Mouse (Mus musculus): ENCODE measurements around the gene Mex3d.

Gene Mex3d

DNA sequence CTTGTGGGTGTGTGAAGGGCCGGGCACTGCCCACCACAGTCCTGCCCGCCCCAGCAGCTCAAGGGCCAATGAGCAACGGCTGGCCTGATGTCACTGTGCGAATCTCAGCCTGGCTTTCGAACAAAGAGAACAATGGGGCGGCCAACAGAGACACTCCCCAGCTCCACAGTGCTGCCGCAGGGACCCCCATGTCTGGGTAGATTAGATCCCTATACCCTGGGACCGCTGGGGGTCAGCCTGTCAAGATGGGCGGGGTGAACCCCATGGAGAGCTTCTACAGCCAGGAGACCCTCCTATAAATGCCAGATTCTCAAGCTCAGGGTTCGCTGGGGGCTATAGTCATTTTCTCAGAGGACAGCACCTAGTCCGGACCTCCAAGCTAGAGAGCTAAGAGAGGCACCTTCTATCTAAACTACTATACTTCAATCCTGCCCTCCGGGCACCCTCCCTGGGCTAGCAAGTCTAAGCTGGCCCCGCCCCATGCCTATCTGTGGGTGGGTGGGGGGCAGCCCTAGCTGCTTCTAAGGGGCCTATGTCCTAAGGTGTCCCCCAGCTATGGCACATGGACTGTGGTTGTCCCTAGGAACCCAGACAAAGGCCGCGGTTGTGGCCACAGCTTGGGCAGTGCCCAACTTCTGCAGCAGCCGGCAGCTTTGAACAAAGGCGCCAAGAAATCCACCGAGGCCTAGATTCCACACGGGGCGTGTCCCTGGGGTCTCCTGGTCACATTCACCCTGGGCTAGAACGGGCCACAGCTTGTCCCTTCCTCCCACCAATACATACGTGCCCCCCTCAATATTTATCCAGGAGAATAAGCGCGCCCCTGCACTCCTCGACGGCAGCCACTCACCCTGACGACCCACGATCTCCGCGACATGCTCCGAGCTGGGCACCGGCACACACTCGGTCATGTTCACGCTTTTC is 1.4 kb downstream of the Mex3d start:
- peak; percentile 89 for DNase-seq

DNA sequence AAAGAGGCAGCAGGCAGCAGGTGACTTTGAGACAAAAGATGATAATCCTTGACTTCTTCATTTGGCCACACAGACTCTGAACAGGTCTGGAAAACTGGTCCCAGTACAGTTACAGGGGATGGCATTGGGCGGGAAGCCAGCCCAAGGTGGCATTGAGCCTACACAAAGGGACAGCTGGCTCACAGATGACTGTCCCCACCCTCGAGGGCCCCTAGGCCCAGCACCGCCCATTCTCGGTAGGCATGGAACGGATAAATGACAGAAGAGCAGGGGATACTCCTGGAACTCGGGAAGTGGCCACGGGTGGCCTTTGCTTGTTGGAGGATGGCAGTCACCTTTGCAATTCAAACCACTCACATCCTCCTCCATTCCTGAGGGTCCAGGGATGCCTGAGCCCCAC is 2.1 kb downstream of the Mex3d start:
- peak; percentile 60 for DNase-seq

DNA sequence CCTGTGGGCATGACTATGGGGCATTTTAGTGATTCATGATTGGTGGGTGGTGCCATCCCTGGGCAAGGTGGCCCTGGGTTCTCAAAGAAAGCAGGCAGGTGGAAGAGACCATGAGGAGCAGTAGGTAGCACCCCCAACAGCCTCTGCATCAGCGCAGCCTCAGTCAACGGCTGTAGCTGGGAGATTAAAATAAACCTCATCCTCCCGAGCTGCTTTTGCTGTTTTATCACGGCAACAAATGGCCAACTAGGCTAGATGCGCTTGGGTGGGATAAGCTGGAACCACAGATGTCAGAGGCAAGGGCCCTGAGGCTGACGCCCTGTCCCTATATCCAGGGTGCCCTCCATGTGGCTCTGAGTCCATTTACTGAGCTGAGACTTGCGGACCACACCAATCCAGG is 2.8 kb downstream of the Mex3d start:
- no peak for DNase-seq

DNA sequence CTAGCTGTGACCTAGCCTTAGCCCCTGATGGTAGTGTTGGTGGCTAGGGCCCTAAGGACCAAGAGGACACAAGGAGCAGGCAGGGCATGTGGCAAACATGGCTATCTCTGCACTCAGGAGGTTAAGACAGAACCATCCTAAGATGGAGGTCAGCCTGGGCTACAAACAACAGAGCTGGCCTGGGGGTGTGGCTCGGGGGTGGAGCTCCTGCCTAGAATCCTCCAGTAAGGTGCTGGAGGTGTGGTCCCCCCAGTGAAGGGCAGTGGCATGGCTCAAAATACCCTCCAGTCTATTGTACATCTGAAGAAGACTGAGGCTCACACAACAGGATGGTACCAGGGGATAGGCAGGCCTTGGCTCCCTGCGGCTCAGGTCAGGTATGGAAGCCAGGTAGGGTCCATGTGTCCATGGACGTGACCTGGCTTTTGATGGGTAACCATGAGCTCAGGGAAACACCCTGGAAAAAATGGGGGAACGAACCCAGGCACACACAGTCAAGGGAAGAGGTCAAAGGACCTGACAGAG is 3.3 kb downstream of the Mex3d start:
- no peak for DNase-seq

DNA sequence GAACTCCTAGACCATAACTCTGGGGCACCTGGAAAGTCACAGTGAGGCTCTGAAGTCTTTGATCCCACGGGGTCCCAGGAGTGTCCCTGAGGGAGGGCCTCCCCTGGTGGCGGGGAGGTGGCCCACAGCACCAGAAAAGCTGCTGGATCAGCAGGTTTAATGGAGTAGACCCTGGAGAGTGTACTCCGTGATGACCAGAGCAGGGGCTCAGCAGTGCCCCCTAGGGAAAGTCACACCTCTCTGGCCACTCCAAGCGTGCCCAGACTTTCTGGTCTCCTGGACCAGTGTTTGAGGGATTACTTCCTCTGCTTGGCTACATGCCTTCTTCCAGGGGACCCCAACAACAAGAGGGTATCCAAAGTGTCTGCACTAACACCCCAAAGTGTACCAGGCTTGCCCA is 4.0 kb downstream of the Mex3d start:
- peak; percentile 29 for DNase-seq

DNA sequence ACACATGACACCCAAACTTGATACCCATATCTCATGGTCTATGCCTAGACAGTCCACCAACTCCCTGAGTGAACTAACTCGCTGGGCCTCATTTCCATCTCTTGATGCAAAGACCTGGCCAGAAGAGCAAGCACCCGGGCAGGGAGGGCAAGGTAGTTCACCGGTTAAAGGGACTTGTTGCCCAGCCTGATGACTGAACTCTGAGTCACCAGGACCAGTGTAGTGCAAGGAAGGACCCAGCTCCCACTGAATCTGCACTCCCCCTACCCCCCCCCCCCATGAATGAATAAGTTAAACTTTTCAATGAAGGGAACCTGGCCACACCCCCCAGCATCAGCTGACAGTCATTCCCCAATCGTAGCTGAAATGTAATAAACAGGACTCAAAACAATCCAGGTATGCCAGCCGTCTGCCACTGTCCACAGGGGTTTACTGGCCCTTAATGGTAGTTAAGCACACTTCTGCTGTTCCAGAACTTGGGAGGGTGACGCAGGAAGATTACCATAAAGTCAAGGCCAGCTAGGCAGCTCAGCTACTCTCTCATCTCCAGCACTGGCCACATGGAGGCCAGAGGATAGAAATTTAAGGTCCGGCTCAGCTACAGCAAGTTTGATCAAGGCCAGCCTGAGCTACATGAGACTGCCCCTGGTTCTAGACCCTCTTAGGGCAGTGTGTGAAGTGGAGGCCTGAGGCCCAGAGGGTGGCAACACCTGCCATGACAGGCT is 4.7 kb downstream of the Mex3d start:
- no peak for DNase-seq

DNA sequence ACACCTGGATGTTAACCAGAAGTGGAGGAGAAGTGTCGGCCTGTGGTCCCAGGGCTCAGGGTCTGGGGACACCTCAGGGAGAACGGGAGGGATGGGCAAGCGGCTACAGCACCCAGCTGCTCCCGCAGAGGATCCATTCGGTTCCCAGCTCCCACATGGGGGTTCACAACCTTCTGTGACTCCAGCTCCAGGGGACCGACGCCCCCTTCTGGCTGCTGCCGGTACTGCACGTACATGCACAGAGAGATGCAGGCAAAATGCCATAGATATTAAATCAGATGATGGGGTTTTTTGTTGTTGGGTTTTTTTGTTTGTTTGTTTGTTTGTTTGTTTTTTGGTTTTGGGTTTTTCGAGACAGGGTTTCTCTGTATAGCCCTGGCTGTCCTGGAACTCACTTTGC is 9.7 kb downstream of the Mex3d start:
- DNase-seq = peak; percentile 25

DNA sequence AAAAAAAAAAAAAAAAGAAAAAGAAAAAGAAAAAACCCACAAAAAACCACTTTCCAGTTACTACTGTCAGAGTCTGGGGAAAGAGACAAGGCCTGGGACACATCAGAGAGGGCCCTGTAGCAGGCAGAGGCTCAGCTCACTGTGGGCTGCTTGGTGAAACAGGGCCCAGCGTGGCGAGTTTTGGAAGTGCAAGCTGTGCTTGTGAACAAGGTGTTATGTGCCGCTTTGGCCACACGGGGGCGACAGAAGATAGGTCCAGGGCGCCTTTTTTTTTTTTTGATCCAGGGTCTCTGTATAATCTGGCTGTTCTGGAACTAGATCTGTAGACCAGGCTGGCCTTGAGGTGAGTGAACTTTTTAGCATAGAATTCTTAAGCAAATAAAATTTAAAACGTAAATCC is 11.3 kb downstream of the Mex3d start:
- DNase-seq = peak; percentile 96

DNA sequence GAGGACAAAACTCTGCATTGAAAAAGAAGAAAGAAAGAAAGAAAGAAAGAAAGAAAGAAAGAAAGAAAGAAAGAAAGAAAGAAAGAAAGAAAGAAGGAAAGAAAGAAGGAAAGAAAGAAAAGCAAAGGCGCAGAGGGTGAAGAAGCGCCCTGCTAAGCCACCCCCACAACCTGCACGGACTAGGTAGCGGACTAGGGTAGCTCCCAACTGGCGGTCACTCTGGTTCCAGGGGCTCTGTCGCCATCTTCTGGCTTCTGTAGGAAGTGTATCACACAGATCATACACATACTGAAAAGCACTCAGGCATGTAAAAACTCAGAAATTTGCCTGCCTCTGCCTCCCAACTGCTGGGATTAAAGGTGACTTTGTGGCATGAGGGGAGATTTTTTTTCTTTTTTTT is 13.4 kb downstream of the Mex3d start:
- peak; percentile 80 for DNase-seq

DNA sequence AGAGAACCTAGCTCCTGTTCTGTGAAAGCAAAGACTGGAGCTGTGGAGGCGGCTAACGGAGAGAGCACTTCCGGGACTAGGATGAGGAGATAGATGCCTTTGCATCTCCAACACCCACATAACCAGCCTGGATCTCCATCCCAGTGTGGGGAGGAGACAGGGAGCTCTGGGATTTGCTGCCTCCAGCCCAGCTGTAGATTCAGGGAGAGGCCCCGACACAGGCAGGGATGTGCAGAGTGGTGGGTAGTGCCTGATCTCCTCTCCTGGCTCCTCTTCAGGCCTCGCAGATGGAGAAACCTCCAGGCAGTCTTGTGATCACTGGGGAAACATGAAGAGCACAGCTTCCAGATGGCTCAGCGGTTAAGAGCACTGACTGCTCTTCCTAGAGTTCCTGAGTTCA is 14.8 kb downstream of the Mex3d start:
- DNase-seq = no peak

DNA sequence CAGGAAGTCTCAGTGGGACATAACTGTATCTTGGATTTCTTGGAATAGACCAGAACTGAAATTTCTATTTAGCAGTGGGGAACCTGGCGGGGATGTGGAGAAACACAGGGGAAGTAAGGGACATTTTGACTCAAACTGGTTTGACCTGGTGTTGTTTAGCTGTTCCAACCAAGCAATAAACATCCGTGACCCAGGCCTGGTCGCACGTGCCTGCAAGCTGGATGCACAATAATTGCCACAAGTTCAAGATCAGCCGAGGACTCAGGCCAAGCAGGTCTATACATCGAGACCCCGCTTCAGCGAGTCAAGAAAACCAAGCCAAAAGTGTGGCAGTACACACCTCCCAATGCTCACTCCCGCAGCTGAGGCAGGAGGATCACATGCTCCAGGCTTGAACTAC is 15.5 kb downstream of the Mex3d start:
- DNase-seq = no peak

DNA sequence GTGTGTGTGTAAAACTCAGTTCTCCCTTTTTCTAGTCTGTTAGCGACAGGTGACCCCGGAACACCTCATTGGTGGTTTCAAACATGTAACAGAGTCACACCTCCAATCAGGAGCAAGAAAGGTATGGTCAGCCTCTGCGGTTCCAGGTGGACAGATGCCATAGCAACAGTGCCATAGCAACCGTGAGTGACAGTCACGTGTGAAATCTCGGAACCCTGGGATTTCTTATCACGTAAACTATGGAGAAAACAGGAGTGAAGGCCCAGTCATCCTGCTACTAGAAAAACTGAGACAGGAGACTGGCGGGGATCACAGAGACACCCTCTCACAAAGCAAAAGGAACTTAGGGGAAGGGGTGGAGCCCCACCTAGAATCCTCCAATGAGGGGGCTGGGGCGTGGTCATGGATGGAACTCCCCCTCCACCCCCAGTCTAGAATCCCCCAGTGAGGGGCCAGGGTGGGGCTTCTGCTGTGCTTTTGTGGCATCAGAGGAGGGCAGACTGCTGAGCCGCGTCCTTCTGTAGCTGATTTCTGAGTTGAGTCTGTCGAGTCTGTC is 16.0 kb downstream of the Mex3d start:
- peak; percentile 87 for DNase-seq

DNA sequence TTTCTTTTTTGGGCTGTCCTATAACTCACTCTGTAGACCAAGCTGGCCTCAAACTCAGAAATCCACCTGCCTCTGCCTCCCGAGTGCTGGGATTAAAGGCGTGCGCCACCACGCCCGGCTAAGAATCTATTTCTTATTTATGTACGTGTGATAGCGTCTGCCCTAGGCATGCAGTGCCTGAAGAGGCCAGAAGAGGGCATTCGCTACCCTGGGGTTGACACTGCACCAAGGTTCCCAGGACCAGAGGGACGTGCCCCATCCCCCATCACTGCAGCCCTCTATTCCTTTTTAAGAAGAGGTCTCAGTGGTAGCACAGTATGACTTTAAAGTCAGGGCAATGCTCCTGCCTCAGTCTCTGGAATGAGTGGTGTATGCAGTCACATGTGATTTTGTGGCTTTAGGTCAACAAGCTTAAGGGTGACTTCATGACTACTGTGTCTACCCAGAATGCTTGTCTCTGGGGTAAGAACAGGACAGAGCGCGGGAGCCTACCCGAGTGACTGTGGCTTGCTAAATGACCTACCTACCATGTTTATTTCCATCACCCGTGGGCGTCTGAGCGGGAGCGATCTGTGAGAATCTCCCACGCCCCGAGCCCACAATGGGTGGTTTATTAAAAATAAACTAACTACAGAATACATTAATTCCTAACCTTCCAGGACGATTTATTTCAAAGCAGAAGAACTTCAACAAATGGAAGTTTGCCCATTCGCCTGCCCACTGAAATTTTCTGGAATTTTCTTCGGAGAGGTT is 17.3 kb downstream of the Mex3d start:
- no peak for DNase-seq

DNA sequence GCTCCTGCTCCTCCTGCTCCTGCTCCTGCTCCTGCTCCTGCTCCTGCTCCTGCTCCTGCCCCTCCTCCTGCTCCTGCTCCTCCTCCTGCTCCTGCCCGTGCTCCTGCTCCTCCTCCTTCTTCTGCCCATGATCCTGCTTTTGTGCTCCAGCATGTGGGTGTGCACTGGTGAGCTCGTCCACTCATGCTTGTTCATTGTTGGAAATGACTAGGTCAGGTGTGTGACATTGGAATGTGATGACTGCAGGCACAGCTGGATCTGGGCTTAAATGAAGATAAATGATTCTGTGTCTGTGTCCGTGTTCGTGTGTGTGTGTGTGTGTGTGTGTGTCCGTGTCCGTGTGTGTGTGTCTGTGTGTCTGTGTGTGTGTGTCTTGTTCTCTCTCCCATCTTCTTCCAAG is 19.1 kb downstream of the Mex3d start:
- peak; percentile 23 for DNase-seq

DNA sequence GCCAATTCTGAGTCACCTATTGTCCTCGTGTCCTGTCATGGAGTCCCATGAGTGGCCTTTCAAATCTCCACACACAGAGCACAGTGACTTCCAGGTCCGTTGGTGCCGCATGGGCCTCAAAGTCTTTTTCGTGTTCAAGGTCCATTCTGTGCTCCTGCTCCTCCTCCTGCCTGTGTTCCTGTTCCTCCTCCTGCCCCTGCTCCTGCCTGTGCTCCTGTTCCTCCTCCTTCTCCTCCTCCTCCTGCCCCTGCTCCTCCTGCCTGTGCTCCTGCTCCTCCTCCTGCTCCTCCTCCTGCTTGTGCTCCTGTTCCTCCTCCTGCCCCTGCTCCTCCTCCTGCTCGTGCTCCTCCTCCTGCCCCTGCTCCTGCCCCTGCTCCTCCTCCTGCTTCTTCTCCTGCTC is 19.5 kb downstream of the Mex3d start:
- DNase-seq = peak; percentile 46

DNA sequence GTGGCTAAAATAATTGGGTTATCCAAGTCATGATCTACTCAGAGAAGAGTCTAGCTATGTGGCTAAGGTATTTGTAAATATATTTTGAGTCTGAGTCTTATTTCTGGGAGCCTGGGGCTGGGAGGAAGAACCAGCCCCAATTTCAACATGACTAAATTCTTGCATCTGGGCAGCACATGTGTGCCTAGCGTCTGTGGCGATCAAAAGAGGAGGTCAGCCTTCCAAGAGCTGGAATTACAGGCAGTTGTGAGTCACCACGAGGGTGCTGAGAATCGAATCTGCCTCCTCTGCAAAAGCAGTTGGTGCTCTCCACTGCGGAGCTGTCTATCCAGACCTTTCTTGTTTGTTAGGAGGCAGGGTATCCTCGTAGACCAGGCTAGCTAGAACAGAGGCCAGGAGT is 21.7 kb downstream of the Mex3d start:
- no peak for DNase-seq

DNA sequence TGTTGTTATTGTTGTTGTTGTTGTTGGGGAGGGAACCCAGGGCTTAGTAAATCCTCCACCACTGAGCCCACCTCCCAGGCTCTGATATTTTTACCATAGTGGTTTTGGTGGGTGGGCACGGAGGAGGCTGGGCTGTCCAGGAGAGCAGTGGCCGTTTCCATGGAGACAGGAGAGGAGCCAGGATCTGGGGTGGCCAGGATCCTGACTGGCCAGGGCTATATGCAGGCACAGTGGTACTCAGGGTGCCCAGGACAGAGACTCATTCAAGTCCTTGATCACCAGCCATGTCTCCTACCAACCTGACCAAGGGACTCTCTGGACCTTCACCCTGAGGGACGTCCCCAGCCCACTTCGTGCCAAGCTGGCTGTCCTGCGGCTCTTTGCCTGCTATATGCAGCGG is 23.7 kb downstream of the Mex3d start:
- DNase-seq = peak; percentile 10

DNA sequence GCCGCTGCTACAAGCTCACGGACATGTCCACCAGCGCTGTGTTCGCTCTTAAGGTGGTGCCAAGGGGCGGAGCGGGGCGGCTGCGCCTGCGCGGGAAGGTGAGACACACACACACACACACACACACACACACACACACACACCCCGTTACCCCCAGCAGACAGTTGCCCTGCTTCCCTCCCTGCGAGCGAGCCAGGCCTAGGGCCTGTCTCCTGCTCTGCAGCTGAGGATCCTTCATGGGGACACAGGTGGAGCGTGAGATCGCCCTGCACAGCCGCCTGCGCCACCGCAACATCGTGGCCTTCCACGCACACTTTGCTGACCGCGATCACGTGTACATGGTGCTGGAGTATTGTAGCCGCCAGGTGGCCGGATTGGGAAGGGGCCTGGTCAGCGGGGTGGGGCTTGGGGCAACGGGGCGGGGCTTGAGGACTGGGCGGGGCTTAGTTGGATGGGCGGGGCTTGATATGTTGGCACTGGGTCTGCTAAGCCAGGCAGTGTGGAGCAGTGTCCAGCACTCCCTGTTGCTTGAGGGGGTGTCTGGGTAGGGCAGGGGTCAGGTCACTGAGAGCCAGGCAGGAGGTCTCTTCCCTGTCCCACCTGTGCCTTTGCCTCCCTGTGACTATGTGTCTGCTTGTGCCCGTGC is 29.3 kb downstream of the Mex3d start:
- peak; percentile 71 for DNase-seq

DNA sequence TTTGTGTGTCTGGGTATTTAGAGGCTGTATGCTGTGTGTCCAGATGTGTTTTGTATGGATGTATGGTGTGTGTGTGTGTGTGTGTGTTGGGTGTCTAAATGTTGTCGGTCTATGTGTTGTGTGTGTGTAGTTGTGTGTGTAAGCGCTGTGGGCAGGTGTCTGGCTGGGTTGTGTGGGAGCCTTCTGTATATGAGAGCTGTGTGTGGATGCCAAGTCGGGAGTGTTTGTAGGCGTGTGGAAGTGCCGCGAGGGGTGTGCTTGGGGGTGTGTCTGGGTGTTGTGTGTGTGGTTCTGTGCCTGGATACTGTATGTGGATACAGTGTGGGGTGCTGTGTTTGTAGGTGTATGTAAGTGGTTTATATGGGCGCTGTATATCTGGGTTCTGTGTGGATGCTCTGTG is 30.1 kb downstream of the Mex3d start:
- no peak for DNase-seq

DNA sequence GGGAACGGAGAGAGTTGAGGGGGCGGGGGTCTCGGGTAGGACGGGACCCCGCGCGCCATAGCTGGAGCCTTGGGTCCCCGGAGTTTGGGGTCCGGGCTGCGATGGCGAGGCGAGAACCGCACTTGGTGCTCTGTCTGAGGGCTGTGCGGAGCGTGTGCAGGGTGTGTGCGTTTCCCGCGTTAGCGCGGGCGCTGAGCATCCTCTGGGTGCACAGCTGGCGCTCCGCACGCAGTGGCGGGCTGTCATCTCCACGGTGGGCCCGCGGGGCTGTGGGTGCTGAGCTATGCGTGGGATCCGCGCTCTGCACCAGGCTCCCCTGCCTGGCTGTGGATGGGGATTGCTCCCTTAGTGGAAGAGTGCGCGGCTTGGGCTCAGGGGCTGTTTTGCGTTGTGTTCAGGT is 30.7 kb downstream of the Mex3d start:
- DNase-seq = no peak

DNA sequence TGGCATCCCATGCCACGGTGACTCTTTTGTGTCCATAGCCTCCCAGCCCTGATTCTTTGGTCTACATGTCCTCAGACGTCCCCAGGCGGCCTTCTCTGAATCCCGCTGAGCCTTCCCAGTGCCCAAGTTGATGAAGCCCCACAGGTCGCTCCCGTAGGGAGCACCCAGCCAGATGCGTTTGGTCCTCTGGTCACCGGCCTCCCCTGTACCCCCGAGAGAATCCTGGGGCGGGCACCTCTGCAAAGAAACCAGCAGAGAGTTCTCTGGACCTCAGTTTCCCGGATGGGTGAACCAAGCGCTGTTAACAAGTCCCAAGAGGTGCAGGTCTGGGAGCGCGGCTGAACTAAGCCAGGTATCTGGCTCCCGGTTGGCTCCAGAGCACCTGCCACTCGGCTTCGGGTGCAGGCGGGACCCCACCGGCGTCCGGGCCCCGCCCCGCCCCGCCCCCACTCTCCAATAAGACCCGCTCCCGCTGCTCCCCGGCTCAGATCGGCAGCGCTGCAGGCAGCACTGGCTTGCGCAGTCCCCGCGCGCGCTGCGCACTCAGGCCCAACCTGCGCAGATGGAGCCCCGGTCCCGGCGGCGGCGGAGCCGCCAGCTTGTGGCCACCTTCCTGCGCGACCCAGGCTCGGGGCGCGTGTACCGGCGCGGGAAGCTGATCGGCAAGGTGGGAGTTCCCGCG is 31.3 kb downstream of the Mex3d start, which contains the start of gene Plk5:
Gene Plk5 (plus strand): TSS at position 459 of the 682 bp plus-strand sequence.
- peak; percentile 48 for DNase-seq

DNA sequence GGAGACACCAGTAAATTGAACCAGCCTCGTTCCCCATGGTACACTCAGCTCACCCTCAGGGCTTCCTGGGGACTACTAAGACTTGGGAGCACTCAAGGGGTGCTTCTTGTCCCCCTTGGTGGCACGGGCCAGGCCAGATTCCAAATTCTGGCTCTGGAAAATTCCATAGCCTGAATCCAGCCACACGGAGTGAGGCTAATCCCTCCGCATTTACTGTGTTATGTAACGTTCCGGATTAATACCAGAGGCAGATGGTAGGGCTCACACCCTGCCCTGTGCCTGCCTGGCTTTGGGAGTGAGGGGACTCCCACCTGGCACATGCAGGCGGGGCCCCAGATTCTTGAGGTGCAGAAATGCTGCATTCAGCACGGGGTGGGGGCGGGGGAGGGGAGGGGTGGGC is 32.0 kb downstream of the Mex3d start:
- peak; percentile 59 for DNase-seq
